Mouse (Mus musculus) layer of hippocampus, postnatal 25 days (tissue): ENCODE data around the gene Adal. TPM values are rescaled to one million over a fixed set of nuclear protein-coding genes. Genes with fewer than 3 reads are reported as not detected.
"Not testable (repeated sequence)": the region's sequence is repeated elsewhere in the genome, so short reads cannot be mapped to it uniquely, and the experiment has no call there.

Experiments
- DNase-seq, 2 experiments: peaks; one replicate each; pipeline ENCODE4 v3.0.0; 2022; ENCODE audit warnings: mixed read lengths in 2 of 2, low spot score in 1 of 2; ENCODE audit errors: extremely low spot score in 1 of 2
- total RNA-seq, 2 experiments: library from RNA; stranded (reverse); gene quantifications; 2 replicates each; pipeline ENCODE4 v1.2.3; 2021

Gene Adal
- total RNA-seq: 10 to 100 TPM; 17.9 to 19.6 TPM

DNA sequence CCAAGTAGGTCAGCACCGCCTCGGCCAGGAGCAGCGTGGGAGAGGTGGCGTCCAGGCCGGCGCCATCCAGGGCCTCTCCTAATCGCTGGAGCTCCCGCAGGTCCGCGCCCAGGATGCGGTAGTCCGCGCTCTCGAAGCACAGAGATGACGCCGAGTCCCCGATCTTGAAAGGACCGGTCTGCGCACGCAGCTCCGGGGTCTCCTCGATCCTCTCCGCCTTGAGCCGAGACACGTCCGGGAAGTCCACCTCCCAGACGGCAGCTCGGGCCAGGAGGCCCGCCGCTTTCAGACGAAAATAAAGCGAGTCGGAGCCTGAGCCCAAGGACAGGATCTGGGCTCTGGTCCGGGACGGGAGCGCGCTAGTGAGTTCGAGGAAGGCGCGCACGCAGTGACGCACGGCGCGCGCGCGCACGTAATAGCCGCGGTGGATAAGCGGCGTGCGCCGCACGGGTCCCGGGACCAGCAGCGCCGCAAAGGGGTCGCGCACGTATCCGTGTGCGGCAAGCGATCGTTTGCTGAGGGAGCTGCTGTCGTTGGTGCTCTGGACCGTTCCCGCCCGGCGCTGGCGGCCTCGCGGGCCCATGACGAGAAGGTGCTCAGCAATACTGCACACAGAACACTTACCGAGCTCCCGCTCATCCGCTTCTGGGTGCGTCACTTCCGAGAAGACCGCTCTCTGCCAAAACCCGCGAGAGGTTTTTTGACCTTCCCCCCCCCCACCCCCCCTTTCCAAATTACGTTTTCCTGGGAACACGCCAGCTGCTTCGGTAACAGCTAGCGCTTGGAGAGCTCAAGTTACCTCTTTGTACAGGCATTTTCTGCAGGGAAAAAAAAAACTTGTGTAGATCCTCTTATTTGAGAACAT, at the start of gene Adal, which contains the start of gene Lcmt2:
Adal (plus strand) TSS at position 411 of the 865 bp plus-strand sequence.
Lcmt2 (minus strand) TSS at position 636 of the 865 bp plus-strand sequence.
- DNase-seq: peak; percentile 84 to 94

DNA sequence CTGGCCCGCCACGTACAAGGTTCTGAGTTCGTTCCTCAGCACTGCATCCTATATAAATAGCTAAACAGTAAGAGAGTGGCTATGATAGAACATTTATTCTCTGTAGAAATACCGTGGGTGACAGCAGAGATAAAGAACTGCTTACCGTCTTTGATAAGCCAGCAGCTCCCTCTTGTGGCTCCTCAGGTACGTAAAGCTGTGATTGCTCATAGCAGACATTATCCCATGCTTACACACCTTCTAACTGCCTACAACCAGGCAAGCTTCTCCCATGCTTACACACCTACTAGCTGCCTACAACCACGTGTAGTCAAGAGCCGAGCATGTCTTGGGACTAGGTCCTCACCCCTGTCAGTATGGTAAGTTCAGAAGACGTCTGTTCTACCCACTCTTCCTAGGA, 38.2 kb upstream of the Adal start:
- DNase-seq: peak; percentile 31 to 70

DNA sequence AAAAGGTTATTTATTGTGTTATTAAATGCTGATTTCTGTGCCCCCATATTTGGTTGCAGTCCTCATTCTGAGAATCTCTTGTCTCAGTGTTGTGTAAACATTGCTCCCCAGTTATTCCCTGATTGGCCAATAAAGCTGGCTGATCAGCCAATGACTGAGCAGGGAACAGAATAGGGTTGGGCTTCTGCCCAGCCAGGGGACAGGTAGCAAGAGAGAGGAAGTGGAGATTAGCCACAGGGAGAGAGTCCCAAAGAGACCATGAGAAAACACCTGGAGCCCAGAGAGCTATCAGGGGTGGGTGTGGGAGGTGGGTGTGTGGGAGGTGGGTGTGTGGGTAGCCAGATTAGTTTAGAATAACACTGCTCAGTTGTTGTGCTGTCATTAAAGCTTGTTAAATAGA, 34.3 kb upstream of the Adal start:
- no peak for DNase-seq

- no peak for DNase-seq
These were observed 30.5 kb upstream of the Adal start, which contains the start of gene Tgm7 for GRCm38 (mm10) chr2:121109695-121110094. TSS of gene Tgm7 (minus strand) at chr2:121109795.

DNA sequence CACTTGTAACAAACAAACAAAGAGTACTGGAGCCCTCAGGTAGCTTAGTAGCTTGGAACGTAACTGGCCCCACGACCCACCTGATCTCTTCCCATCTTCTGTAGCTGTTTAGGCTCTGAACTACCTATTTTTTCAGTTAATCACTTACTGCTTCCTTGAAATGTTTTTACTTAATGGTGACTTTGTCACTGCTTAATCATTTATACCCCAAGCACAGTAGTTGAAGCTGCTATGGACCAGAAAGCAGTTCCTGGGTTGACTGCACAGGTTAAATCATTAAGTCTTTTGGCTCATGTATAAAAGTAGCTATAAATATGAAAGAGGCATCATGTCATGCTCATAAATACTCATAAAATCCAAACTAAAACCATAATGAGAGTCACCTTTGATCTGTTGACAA, 24.8 kb upstream of the Adal start:
- no peak for DNase-seq

DNA sequence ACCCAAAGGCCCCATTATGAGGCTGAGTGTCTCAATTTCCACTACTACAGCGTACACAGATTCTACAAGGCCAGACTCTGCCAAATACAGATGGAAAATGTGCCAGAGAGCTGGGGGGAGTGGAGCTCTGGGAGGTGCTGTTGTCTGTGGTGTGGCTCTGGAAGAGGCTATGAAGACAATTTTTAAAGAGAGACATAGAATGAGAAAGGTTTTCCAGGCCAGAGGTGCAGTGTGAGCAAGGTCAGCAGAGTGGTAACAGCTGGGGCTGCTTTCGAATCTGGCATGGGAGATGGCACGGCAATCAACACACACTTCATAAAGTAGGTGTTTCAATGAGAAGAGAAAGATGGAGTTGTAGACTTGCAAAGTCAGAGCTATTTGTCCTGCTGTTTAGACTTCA, 21.0 kb upstream of the Adal start:
- DNase-seq: no peak

- DNase-seq: not testable (repeated sequence)
These were observed 13.9 kb upstream of the Adal start for GRCm38 (mm10) chr2:121126302-121126701.

GRCm38 (mm10) chr2:121127536-121127935, 12.7 kb upstream of the Adal start:
- no peak for DNase-seq

- no peak for DNase-seq
These were observed 11.2 kb upstream of the Adal start for GRCm38 (mm10) chr2:121128865-121129620.

DNA sequence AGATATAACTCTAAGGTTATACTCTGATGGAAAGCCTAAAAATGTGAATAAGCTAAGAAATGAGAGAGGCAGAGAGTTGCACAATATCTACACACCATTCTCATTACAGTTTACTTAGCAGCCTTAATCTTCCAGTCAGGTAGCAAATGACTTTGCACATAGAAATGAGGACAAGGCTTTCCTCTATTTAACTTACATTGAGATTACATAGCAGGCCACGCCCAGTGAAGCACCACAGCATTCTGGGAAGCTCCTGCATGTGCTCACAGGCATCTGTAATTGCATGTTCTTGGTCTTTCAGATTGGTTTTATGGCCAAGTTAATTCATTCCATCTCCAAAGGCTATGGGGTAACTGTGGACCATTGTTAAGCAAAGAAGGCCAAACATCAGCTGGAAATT, 7.4 kb upstream of the Adal start:
- no peak for DNase-seq

DNA sequence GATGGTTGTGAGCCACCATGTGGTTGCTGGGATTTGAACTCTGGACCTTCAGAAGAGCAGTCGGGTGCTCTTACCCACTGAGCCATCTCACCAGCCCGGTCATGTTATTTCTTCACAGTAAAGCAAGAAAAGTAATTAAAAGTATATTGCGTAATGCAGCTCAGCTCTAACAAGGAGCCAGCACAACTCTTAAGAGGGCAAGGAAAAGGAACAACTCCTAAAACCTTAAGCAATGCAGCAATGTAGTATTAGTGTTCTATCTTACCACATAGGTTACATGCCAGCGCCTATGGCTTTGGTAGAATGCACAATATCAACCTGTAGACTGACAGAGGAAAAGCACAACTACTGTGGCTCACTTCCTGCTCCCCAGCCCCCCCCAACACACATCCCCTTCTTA, 2.9 kb upstream of the Adal start:
- DNase-seq: no peak

- peak in 1 of 2 experiments; percentile 29 for DNase-seq
These were observed 786 bp upstream of the Adal start for GRCm38 (mm10) chr2:121139266-121140017.

DNA sequence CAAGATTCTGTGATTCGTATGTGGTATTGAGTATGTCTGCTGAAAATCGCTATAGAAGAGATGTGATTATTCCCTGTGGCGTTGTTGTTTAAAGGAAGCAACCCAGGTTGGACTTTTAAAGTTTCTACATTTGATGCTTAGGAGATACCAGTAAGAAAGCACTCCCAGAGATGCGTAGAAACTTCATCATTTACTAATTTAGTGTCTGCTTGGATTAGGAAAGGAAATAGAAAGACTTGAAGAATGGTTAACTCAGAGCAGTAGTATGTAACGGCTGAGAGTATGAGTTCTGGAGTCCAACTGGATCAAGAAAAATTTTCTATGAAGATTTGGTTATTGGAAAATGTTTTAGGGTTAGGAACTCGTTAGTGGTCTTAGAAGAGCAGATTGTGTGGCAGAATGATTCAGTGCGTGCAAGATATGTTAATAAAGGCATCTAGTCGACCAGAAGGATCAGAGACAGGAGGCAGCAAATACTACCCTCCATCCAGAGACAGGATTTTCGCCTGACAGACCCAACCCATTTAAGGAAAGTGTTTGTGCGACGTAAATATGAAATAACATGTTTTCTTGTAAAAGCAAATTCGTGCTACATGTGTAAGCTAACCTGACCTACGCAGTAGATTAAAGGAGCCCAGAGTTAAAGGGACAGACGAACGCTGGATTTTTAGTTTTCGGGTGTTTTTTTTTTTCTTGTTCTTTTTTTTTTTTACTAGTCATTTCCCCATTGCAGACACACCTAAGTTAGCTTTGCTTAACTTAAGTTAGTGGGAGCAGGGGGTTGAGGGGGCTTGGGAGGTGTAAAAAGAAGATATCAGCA, 1.2 kb downstream of the Adal start:
- no peak for DNase-seq

DNA sequence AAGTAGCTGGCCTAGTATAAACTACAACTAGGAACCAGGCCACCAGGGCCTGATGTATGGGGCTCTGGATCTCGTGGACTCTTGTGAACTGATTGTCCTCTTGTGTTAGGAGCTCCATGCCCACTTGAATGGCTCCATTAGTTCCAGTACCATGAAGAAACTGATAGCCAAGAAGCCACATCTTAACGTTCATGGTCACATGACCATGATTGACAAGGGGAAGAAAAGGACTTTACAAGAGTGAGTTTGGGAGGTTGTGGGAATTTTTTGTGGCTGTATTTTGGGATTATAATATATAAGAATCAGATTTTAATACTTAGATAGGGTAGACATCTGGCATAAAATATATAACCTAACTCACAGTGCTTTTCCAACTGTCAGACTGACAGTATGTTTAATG, 2.2 kb downstream of the Adal start:
- DNase-seq: no peak

- DNase-seq: no peak
These were observed 9.5 kb downstream of the Adal start for GRCm38 (mm10) chr2:121149679-121150078.

GRCm38 (mm10) chr2:121153100-121153499, 12.9 kb downstream of the Adal start:
- DNase-seq: no peak

DNA sequence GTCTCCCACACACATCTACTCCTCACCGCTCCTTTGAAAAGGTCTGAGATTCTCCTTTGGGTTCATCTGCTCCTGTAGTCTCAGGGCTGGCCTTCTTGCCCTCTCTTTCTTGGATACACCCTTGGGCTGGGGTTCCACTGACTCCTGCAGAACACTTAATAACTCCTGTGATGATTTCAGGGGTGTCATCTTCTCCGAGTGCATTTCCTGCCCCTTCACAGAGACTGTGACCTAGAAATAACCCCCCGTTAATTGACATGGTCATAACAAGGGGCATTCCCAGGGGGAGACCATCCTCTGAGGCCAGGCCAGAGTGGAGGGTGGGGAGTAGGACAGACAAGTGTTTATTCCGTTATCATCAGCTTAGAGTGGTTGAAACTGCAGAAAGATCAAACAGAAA, 28.9 kb downstream of the Adal start:
- DNase-seq: no peak

- no peak for DNase-seq
These were observed 29.7 kb downstream of the Adal start for GRCm38 (mm10) chr2:121169902-121170301.

DNA sequence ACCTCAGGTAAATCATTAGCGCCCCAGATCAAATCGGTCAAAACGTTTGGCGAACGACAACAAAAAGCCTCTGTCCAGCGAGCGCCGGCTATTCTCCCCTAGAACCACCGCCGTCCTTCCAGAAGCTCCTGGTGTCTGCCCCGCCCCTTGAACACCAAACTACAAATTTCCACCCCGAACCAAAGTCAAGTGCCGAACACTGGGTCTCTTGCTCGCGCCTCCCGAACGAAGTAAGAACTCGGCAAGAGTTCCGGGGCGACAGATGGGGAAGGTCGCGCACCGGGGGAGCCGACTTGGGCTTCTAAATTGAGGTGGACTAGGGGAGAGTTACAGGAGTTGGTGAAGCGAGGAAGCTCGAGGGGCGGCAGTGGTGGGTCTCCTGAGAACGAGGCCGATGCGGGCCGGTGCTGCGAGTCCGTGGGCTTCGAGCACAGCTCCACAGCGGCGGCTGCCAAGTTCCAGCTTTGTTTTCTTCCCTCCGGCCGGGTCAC, 30.3 kb downstream of the Adal start, which contains the start of gene Tubgcp4:
Tubgcp4 (plus strand) TSS at position 174 of the 491 bp plus-strand sequence.
- DNase-seq: no peak
